Mouse (Mus musculus) c-Kit-positive CD71-positive TER-119-negative erythroid progenitor cells, embryonic 14.5 days (primary cell): ENCODE measurements at regions not wholly inside any gene's neighbourhood (a gene's known extent, or its start where the extent isn't known, plus 50 kb on each side); places are given as distances from the start of the nearest gene placed in this dataset.

Source experiments
- DNase-seq: peaks from one replicate; pipeline ENCODE4 v3.0.0-alpha.2; 2013; ENCODE audit warnings: low read depth

DNA sequence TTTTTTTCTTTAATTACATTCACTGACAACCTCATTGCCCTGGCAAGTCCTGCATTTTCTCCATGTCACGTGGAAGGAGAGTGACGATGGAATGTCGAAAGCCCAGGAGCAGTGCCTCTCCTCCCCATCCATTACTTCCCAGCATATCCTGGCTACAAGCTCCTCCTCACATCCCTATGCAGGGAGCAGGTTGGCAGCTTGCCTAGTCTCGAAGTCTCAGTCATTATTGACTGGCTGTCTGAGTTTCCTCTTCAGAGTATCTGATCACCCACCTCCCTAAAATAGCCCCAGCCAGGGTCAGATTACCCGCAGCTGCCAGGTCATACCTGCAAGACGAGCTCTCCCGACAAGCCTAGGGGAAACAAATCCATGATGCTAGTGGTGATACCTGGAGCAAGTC lies 83.7 kb upstream of the Galnt15 start:
- no peak for DNase-seq

DNA sequence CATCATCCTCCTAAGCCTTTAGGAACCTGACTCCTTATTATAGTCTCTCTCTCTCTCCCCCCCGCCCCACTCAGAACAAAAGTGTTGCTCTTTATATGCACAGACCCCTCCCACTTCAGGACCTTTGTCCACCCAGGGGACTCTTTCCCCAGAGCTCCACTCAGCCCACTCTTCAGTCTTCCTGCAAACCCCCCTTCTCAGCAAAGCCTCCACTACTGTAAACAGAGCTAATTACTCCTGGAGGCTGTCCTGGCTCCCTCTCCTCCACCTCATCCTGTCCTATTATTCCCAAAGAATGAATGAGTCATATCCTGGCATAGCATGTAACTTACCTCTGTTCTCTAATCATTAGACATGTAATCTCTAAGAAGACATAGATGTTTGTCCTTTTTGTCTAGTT lies 82.8 kb upstream of the Galnt15 start:
- no peak for DNase-seq

DNA sequence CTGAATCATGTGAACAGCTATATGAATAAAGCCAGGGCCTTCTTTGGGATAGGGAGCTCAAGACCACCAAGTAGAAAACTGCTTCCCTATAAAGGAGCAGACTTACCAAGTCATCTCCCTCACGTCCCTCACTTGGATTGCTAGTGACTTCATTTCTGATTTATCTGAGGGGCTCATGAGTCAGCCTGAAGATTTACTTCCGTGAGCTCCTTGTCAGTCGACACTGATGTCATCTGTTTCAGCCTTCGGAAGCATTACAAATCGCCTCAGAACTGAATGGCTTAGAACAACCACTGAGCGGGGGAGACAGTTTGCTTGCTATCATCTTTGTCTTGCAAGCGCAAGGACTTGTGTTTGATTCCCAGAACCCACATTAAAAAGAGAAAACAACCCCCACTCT lies 81.5 kb upstream of the Galnt15 start:
- no peak for DNase-seq

DNA sequence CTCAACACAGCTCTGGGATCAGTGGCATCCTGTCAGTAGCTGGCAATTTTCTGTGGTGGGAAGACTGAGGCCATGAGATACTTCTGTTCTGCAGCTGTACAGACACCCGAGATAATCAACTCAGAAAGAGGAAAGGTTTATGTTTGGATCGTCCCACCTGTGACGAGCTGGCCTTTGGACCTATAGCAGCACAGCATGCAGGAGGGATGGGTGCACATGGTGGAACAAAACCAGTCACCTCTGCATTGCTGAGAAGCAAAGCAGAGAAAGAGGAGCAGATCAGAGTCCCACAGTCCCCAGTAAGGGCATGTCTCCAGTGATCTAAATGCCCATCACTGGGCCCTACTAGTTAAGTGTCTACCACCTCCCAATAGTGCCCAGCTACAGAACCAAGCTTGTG lies 76.9 kb upstream of the Galnt15 start:
- no peak for DNase-seq

DNA sequence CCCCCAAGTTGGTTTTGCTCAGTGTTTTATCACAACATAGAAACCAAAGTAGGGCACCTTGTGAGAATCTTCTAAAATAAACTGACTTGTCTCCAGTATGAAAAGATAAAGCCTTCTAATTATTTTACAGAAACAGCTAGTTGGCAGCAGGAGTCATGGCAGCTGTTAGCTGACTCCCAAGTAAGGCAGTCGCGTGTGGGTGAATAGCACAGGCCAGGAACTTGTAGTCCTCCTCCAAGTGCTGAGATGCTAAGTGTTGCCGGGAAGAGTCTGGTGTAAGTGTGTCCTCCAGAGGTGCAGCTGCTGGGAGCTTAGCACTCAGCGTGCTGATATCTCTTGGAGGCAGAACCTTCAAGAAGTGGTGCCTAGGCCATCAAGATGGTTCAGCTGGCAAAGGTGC lies 75.0 kb upstream of the Galnt15 start:
- no peak for DNase-seq

DNA sequence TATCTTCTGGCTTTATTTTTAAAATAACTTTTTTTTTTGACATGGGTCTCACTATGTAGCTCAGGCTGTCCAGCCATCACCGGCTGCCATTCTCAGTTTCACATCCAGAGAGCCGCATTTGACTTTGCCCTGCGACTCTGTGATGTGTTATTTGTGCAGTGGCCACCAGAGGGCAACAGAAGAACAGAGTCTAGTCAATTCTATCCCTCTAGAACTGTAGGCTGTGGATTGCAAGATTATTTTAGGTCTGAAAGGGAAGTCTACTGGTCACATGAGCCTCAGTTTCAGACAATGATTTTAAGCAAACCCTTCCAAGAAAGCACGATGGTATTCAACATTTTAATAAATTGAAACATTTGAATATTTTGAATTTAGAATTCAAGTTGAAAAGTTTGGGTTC lies 73.8 kb upstream of the Galnt15 start:
- DNase-seq = peak; percentile 66

DNA sequence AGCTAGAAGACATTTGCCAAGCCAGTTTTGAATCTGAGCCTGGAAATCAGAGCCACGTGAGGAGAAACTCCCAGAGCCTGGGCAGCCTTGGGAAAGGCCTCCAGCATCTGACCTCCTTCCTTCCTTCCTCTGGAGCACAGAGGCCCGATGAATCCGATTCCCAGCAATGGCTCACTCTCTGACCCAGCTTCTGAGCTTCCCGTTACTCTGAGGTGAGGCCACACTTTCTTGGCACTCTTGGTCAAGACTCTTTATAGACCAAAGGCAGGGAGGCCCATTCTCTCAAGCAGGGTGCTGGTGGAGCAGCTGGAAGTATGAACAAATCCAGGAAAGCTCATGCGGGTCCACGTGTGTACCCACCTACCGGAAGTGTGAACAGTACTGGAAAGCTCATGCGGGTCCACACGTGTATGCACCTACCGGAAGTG lies 71.6 kb upstream of the Galnt15 start:
- no peak for DNase-seq

DNA sequence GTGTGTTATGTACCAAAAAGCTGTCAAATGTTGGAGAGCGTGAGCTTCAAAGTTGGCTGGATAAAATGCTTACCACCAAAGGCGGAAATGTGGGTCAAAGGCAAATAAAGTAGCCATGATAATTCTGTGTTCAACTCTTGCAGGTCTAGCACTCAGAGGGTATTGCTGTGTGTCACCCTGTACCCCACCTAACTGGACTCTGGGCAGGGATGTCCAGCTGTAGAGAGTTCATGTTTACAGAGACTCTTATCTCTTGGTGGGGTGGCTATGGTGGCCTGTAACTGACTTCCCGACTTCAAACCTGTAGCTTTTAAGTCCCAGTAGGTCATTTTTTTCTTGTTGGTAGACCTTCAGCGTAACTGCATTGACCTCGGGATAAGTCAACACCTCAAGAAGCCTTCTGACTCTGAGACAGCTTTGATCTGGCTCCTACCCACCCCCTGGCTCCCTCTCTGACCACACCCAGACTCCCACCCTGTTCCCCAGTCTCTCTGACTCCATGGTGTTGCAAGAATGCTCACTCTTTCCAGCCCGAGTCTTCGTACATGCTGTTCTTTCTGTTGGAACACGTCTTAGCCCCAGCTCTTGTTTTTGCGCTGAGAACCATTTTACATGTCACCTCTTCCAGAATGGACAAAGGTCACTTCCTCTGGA lies 68.5 kb upstream of the Galnt15 start:
- DNase-seq = no peak

DNA sequence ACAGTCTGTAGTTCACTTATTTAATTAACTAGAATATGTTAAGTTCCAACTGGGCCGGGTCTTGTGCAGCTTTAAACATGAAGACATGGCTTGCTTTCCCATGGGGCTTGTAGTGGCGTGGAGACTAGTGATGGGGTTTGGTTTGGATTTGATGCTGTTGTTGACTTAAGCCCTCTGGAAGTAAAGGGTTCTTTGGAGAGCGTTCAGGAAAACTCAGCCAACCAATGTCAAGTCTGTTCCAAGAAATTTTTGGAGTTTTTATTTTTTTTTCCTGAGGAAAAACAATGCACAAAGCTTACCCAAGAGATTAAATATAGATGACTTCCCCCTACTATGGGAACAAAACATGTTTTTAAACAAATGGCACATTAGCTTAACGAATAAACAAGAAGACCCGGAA lies 67.3 kb upstream of the Galnt15 start:
- no peak for DNase-seq

DNA sequence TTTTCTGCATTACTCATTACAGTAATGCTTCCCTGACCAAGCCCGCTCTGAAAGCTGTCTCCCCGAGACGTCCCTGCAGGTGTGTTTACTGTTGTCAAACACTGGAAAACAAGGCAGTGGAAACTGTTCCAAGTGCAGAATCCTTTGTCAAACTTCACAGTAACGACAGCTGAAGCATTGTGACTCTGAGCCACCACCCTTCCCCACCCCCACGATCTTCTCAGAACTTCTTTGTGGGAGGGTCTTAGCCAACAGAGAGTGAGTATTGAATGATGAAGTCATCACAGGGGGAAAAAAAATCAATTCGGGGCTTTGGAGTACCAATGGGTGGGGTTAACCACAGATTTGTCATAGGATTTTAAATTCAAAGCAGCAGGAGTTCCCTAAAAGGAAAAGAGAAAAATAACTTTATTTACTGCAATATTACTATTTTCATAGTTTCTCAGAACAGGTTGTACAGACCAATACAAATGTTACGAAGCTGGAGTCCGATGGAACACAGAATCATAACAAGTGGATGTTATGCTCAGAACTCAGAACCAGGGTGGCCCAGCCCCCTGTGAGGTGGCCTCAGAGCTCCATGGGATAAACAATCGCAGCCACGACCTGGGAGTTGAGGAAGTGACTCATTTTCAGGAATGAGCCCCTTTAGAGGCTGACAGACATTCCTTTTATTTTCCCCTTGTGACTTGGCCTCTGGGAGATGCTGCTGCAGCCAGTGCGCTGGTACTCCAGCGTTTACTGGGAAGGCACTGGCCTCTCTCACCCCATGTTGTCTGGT lies 65.5 kb upstream of the Galnt15 start:
- DNase-seq = no peak

DNA sequence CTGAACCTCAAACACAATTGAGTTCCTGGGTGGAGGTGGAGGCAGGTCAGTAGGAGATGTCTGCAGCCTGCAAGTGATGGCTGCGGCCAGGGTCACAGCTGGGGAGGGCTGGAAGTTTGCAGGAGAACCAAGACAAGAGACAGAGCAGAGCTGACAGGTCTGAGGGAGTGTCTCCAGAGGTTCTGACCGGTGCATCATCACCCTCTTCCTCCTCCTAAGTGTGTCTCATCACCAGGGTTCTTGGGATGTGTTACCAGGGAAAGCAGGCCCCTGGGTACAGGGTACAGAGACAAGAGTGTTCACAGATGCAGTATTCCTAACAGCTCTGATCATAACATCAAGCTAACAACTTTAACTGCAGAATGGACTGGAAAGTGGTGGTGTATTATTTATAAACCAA lies 64.7 kb upstream of the Galnt15 start:
- no peak for DNase-seq

DNA sequence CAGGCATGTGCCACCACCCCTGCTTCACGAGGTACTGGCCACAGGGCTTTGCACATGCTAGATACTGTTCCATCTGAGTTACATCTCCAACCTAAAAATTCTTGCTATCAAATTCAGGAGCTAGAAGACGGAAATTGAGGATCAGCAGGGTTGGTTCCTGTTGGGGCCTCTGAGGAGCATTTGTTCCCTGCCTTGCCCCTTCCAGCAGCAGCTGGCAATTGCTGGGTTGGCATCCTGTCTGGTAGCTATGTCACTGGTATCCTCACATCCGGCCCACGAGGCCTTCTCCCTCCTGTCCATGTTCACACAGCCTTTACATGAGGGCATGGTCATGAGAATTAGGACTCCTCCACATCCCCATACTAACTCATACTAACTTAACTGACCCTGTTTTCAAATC lies 64.0 kb upstream of the Galnt15 start:
- no peak for DNase-seq

DNA sequence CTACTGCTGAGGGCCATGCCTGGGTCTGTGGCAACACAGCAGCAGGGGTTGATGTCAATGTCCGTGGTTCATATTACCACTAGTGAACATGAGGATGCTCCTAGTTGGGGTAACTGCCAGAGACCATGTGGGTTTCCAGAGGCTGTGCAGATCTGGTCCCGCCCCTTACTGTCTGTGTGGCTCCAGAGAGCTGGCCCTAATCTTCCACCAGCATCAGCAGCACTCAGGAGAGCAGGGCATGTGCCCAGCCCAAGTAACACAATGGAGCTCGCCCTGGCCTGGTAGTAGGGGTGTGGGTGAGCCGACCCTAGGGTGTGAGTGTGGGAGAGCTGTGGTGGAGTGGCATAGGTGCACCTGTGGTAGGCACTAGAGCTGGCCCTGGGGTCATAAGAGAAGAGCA lies 59.3 kb upstream of the Galnt15 start:
- peak; percentile 64 for DNase-seq

DNA sequence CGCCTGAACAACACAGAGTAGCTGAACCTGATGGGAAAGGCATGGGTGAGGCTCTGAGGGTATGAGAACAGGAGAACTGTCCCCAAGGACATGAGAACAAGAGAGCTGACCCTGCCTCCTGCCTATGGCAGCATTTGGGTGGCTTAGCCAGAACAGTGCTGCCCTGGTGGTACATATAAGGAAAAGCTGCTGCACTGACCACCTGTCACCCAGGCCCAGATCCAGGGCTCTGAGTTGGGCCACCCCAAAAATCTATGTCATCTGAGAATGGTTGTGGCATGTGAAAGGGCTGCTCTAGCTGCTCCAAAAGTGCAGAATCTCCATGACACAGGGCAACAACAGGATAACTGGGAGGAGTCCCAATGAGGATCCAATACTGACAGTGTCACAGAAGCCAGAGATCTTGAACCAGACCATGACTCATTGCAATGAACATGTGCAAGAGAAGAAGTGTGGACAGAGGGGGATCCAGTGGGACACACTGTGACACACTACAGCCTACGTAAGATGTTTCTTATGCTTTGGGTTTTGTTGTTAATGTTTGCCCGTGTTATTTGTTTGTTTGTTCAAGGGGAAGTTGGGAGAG lies 58.5 kb upstream of the Galnt15 start:
- peak; percentile 37 for DNase-seq

DNA sequence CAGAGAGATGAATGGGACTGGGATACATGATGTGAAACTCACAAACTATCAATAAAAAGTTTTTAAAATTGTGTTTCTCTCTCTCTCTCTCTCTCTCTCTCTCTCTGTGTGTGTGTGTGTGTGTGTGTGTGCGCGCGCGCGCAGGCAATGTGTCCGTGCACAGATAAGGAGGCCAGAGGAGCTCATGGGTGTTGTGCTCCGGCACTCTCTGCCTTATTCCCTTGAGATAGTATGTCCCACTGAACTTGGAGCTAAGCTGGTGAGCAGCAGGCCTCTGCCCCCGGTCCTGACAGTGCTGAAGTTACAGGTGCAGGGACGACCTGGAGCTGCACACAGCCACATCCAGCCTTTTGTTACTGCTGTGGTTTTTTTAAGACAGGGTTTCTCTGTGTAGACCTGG lies 57.9 kb upstream of the Galnt15 start:
- peak; percentile 65 for DNase-seq

DNA sequence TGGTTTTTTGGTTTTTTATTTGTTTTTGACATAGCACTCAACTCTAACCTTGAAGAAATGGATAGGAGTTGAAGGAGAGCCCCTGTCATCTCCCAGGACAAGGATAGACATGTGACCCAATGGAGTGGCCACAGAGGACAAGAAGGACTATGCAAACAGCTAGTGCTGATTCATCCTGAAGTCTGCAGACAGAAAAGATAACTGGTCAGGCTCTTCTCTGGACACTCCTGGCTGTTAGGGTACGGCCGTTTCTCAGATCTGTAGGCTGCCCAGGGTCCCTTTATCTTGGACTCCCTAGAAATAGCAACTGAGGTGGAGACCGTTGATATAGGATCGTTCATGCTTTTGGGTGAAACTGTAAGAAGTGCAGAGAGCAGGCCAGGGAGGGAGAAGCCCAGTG lies 55.1 kb upstream of the Galnt15 start:
- DNase-seq = no peak

DNA sequence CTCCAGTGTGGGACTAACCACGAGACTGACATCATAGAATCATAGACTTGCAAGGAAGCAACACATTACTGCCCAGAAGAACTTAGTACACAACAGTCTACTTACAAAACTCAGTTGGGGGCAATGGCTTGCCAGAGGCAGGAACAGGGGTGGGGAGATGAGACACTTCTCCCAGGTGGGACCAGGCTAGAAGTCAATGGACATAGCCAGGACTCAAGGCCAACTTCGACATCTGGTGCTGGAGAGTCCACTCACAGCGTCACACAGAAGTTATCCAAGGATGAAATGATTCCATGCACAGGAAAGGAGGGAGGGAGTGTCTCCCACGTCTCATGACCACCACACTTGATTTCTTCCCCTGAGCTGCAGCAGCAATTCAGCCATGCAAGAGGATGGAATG lies 50.6 kb upstream of the Galnt15 start:
- no peak for DNase-seq

DNA sequence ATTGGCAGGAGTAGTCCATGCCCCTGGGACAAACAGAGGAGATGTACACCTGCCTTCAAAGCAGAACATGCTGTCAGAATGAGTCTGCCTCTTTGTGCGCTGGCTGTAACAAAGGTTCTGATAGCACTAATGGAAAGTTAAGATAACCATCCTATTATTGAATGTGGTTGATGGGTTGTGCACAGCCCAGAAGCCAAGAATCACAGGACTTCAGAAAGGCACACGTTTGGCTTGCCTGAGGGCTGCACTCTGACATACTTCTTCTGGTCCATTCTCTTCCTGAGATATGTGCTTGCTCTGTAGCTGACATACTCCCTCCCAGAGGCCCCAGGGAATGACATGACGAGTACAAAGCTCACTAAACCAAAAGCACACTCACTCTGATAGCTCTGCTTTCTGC lies 50.1 kb upstream of the Galnt15 start:
- DNase-seq = no peak
